Mouse (Mus musculus): ENCODE data around the gene Usp46. TPM values are rescaled to one million over a fixed set of nuclear protein-coding genes. Genes with fewer than 3 reads are reported as not detected.

Gene Usp46
- polyA plus RNA-seq, 2 experiments from 2014 or later = 8.6 to 9.7 TPM

GRCm38 (mm10) chr5:73951649-73952000 is 116.6 kb downstream of the Usp46 start:
- ATAC-seq = no peak

- no peak for ATAC-seq
These were observed 117.2 kb downstream of the Usp46 start for GRCm38 (mm10) chr5:73950809-73951648.

Other genes starting within 250 kb of the Usp46 start
- gene Rasl11b, start 126.9 kb upstream of the Usp46 start, polyA plus RNA-seq (2017; shearing (Covaris generic)) = 1 to 10 TPM; 3.4 to 5.0 TPM